Mouse (Mus musculus) bone marrow, adult 2 months (tissue): ENCODE data around the gene Hist1h3e. TPM values are rescaled to one million over a fixed set of nuclear protein-coding genes. Genes with fewer than 3 reads are reported as not detected.
"Not testable (repeated sequence)": the region's sequence is repeated elsewhere in the genome, so short reads cannot be mapped to it uniquely, and the experiment has no call there.

Experiments
- H3K27ac ChIP-seq: fragments of 200-500 bp; 2 replicates; pipeline ENCODE4 v1.5.1; 2012; ENCODE audit warnings: low read depth, mild to moderate bottlenecking, control low read depth, inconsistent platforms, low read length; ENCODE audit not compliant: control insufficient read depth, poor library complexity, insufficient read depth
- H3K4me1 ChIP-seq: fragments of 200-500 bp; 2 replicates; pipeline ENCODE4 v1.6.1; 2011; ENCODE audit warnings: low read length; ENCODE audit not compliant: control insufficient read depth, insufficient read depth
- H3K4me3 ChIP-seq: fragments of 200-500 bp; replicated peaks from 2 replicates; pipeline ENCODE3; 2011; ENCODE audit warnings: mild to moderate bottlenecking, low read depth, low read length, control low read depth; ENCODE audit not compliant: control insufficient read depth
- CTCF ChIP-seq: fragments of 200-500 bp; IDR thresholded peaks from 2 replicates; pipeline ENCODE4 v1.5.1; 2011; ENCODE audit warnings: low read length, control low read depth; ENCODE audit not compliant: control insufficient read depth, insufficient read depth
- POLR2A ChIP-seq: fragments of 200-500 bp; IDR thresholded peaks from 2 replicates; pipeline ENCODE4 v1.6.1; 2011; ENCODE audit warnings: low read depth, mild to moderate bottlenecking, control low read depth, low read length, borderline replicate concordance; ENCODE audit not compliant: control insufficient read depth
- WGBS: fragments of 180-500 bp; shearing (Covaris S2); methylation state at CpG from one replicate; pipeline ENCODE4 v1.1.7; 2018; 5-methylcytosine and 5-hydroxymethylcytosine counted together
- polyA plus RNA-seq: library from polyadenylated mRNA; stranded (reverse); fragments of >200 nt; gene quantifications from 2 replicates; pipeline ENCODE4 v1.2.4, GENCODE M21; 2011; ENCODE audit warnings: low replicate concordance; ENCODE audit not compliant: missing spikeins, insufficient read depth, insufficient read length

Hist1h3e gene
- polyA plus RNA-seq, 1 experiment: 12.9 TPM

DNA sequence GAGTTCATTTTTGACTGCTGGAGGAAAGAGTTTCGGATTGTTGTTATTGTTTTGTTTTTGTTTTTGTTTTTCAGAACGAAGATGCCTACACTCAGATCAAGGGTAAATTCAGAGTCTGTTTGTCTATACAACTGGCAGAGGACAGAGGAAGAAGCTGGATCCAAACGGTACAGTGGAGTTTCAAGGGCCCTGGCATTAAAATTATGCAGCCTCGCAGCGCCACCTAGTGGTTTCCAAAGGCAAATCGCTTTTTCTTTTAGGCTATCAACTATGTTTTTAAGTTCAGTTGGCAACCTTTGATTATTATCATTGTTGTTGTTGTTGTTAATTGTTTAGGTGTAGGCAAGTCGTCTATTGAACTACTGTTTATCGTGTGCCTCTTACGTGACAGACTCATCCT lies 35.8 kb upstream of the Hist1h3e start:
- WGBS: 9% methylated on average over 9 of the region's 9 CpGs
- Histone ChIP-seq H3K27ac (no peak overlapping the region), H3K4me3 (no peak overlapping the region), H3K4me1 (peaks cover 2% of the 10 kb centered on the region; the same call in 1 of the 2 replicates)
- TF ChIP-seq CTCF (peak; percentile 66), POLR2A (no peak)

DNA sequence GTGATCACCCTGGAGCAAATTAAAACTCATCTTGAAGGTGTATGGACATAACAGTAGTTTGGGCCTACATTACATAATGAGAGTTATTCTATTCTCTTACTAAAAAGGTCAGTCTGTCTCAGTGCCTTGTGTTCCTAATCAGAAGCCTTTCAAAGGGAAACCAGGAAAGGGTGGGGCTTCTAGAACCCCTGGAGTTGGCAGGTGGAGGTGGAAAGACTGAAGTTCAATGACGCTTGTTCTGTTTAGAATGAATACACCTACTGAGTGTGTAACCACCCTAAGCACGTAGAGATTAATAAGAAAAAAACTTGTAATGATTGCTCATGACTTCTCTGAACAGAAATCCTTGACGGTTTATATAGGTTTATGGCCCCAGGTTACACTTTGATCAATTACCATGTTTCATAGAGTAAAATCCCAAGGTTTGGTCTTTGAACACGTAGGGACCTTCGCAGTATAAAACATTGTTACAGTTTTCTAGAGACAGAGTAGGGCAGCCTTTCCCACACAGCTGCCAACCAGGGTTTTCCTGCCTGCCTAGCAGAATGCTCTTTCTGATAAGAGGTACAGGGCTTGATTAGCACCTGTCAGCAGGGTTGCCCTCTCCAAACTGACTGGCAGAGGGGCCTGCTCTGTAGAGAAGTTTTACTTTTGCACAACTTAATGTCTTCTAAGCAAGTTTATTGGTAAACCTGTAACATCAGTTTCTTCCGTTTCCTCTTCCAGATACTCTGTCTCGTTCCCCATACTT lies 33.6 kb upstream of the Hist1h3e start:
- Histone ChIP-seq H3K4me1 (peaks cover 2% of the 10 kb centered on the region; the same call in 1 of the 2 replicates), H3K27ac (peak overlapping the region; percentile 0; the same call in 1 of the 2 replicates), H3K4me3 (no peak overlapping the region)
- 61% methylated on average over 7 of the region's 7 CpGs for WGBS
- TF ChIP-seq CTCF (no peak), POLR2A (no peak)

DNA sequence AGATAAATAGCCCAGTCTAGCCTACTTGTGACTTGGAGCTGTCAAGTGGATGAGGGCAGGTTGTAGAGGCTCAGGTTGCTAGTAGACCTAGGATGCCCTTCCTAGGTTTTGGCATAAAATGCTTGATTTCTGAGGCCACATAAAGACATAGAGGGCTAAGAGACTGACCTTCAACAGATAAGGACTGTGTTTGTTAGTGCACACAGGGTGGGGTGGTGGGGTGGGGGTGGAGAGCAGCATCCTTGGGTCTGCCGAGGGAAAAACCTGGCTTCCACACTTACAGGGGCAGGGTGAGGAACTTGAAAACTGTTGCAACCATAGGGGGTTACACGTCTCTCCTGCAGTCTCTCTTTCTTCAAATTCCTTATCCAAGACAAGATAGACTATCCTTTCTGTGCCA lies 33.0 kb upstream of the Hist1h3e start:
- Histone ChIP-seq H3K27ac (peak overlapping the region; percentile 21; the same call in 1 of the 2 replicates), H3K4me1 (peaks cover 2% of the 10 kb centered on the region; the same call in 1 of the 2 replicates), H3K4me3 (no peak overlapping the region)
- TF ChIP-seq CTCF (no peak), POLR2A (no peak)
- 31% methylated on average over 2 of the region's 2 CpGs for WGBS

DNA sequence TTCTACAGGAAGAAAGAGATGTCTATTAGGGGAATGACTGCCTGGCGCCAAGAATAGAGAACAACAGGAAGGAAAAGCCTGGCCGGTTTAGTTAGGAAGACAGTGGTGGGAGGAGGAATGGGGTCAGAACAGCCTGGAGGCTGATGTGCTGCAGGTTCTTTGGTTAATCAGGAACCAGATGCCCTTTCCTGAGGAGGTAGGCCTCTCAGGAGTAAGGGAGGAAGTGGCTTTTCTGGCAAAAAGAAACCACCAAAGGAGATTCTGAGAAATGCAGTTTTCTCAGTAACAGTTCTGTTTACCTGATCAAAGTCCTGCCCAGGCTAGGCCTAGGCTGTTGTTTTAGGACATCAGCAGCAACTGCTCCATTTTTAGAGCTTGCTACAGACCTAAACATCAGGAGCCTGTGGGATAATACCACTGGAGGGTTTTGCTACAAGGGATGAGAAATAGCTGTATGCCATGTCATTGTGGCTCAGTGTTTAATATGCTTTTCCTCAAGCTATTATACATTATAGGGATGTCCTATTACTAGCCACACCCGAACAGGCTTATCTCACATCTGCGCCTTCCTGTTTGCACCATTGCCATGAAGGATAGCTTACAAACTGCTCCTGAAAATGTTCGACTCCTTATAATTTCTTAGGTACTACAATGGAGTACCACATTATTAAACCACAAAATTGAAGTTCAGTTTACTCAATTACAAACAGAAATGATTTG lies 31.0 kb upstream of the Hist1h3e start:
- H3K4me3 ChIP-seq: no peak overlapping the region
- TF ChIP-seq CTCF: no peak
- no peak for TF ChIP-seq POLR2A
- H3K27ac ChIP-seq: no peak overlapping the region
- WGBS: 13% methylated on average over 5 of the region's 5 CpGs
- peaks cover 2% of the 10 kb centered on the region; the same call in 1 of the 2 replicates for H3K4me1 ChIP-seq

GRCm38 (mm10) chr13:23592614-23593013 lies 30.4 kb upstream of the Hist1h3e start:
- Histone ChIP-seq H3K4me1 (peaks cover 3% of the 10 kb centered on the region; the same call in 1 of the 2 replicates), H3K27ac (no peak overlapping the region), H3K4me3 (no peak overlapping the region)
- TF ChIP-seq POLR2A: no peak
- no peak for TF ChIP-seq CTCF
- 60% methylated on average over 7 of the region's 7 CpGs for WGBS

DNA sequence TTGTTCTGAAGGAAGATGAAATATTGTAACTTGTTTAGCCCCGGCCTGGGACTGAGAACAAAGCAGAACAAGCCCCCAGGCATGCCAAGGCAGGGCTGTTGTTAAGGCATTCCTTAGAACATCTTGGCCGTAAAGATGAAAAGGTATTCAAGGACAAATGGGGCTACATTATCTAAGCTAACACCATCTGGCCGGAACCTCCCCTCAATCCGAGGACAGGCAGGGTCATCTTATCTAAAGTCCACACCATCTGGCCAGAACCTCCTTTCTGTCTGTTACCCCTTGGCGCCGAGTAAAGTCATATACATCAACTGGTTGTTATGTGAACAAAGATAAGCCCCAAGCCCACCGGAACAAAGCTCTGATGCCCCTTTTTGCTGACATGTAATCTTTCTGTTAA lies 29.7 kb upstream of the Hist1h3e start:
- 71% methylated on average over 7 of the region's 7 CpGs for WGBS
- H3K27ac ChIP-seq, H3K4me3 ChIP-seq, H3K4me1 ChIP-seq: not testable (repeated sequence)

GRCm38 (mm10) chr13:23591206-23591605 lies 29.0 kb upstream of the Hist1h3e start:
- TF ChIP-seq POLR2A (no peak), CTCF (no peak)
- H3K27ac ChIP-seq: no peak overlapping the region
- WGBS: 89% methylated on average over 7 of the region's 7 CpGs
- no peak overlapping the region for H3K4me3 ChIP-seq
- H3K4me1 ChIP-seq: peaks cover 3% of the 10 kb centered on the region; the same call in 1 of the 2 replicates

DNA sequence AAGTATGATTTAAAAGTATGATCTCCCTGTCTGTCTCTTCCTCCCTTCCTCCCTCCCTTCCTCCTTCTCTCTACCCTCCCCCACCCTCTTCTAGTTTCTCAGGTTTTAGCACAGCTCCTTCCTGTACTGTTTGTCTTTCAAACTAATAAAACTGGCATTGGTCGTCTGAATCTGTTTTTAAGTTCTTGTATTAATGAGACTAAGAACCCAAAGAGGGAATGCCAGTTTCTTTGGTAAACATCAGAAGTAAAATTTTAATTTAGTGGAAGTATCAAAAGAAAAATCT lies 24.7 kb upstream of the Hist1h3e start:
- TF ChIP-seq POLR2A (no peak), CTCF (no peak)
- Histone ChIP-seq H3K27ac (peak overlapping the region; percentile 89), H3K4me1 (peaks cover 3% of the 10 kb centered on the region; the same call in 1 of the 2 replicates), H3K4me3 (peak overlapping the region; percentile 56)
- 4% methylated on average over 1 of the region's 1 CpGs for WGBS
